Mouse (Mus musculus) C2C12 (cell line): ENCODE data around the gene Zfhx3.

Source experiments
- CEBPB ChIP-seq: IDR thresholded peaks from one replicate; pipeline ENCODE4 v1.6.1; 2011; ENCODE audit warnings: low read depth, mild to moderate bottlenecking, control low read depth, moderate library complexity
- CTCF ChIP-seq: IDR thresholded peaks from one replicate; pipeline ENCODE4 v1.5.1; 2011; ENCODE audit not compliant: control insufficient read depth, insufficient read depth, insufficient read length
- FOSL1 ChIP-seq: IDR thresholded peaks from one replicate; pipeline ENCODE4 v1.8.0; 2011; ENCODE audit warnings: mild to moderate bottlenecking, low read length; ENCODE audit not compliant: poor library complexity, insufficient read depth, severe bottlenecking
- MAX ChIP-seq: IDR thresholded peaks from one replicate; pipeline ENCODE4 v1.6.1; 2011; ENCODE audit warnings: mild to moderate bottlenecking, control low read depth
- MYOD1 ChIP-seq: IDR thresholded peaks from one replicate; pipeline ENCODE4 v1.6.1; 2011; ENCODE audit warnings: low read depth; ENCODE audit not compliant: control insufficient read depth, insufficient read length
- MYOG ChIP-seq: IDR thresholded peaks from one replicate; pipeline ENCODE4 v1.6.1; 2011; ENCODE audit not compliant: control insufficient read depth, insufficient read length; ENCODE audit errors: extremely low read depth
- USF1 ChIP-seq: IDR thresholded peaks from one replicate; pipeline ENCODE4 v1.6.1; 2011; ENCODE audit warnings: low read depth, mild to moderate bottlenecking, control low read depth, moderate library complexity

- no peak for TF ChIP-seq CTCF
- no peak for TF ChIP-seq MAX
- TF ChIP-seq CEBPB, result no peak
- no peak for TF ChIP-seq MYOG
- no peak for TF ChIP-seq USF1
- TF ChIP-seq MYOD1, result no peak
- TF ChIP-seq FOSL1, result no peak
Measured at GRCm38 (mm10) chr8:107918984-107919383, 23.5 kb upstream of the Zfhx3 start.
